Mouse (Mus musculus) thymus, adult 2 months (tissue): ENCODE data around the gene Bmi1. TPM values are rescaled to one million over a fixed set of nuclear protein-coding genes. Genes with fewer than 3 reads are reported as not detected.

Experiments
- DNase-seq: peaks from one replicate; pipeline ENCODE4 v3.0.0; 2021
- H3K27ac ChIP-seq: fragments of 200-500 bp; 2 replicates; pipeline ENCODE4 v1.5.1; 2012; ENCODE audit warnings: low read length, control low read depth; ENCODE audit not compliant: control insufficient read depth, insufficient read depth
- H3K27me3 ChIP-seq: fragments of 200-500 bp; 2 replicates; pipeline ENCODE4 v1.6.1; 2012; ENCODE audit warnings: mild to moderate bottlenecking, low read length, moderate library complexity, mixed read lengths; ENCODE audit not compliant: control insufficient read depth, insufficient read depth
- H3K36me3 ChIP-seq: fragments of 200-500 bp; 2 replicates; pipeline ENCODE4 v1.6.1; 2012; ENCODE audit warnings: mild to moderate bottlenecking, low read length, moderate library complexity; ENCODE audit not compliant: control insufficient read depth, insufficient read depth
- H3K4me1 ChIP-seq: fragments of 200-500 bp; replicated peaks from 2 replicates; pipeline ENCODE4 v1.6.1; 2012; ENCODE audit warnings: low read length; ENCODE audit not compliant: control insufficient read depth, insufficient read depth
- H3K4me3 ChIP-seq: fragments of 200-500 bp; 2 replicates; pipeline ENCODE4 v1.5.1; 2012; ENCODE audit warnings: mild to moderate bottlenecking, low read length, control low read depth, moderate library complexity; ENCODE audit not compliant: control insufficient read depth, insufficient read depth
- CTCF ChIP-seq: fragments of 200-500 bp; IDR thresholded peaks from 2 replicates; pipeline ENCODE4 v1.5.1; 2012; ENCODE audit warnings: mild to moderate bottlenecking, control low read depth, low read length, moderate library complexity, borderline replicate concordance; ENCODE audit not compliant: control insufficient read depth, poor library complexity, insufficient read depth; ENCODE audit errors: extremely low read depth
- POLR2A ChIP-seq: fragments of 200-500 bp; IDR thresholded peaks from 2 replicates; pipeline ENCODE4 v1.6.1; 2012; ENCODE audit warnings: mild to moderate bottlenecking, low read length, control low read depth, moderate library complexity; ENCODE audit not compliant: control insufficient read depth, poor library complexity, insufficient read depth; ENCODE audit errors: extremely low read depth
- WGBS: fragments of 180-500 bp; shearing (Covaris S2); methylation state at CpG from one replicate; pipeline ENCODE4 v1.1.7; 2018; 5-methylcytosine and 5-hydroxymethylcytosine counted together
- polyA plus RNA-seq: library from polyadenylated mRNA; depleted of rRNA; stranded (reverse); fragments of >200 nt; gene quantifications from 2 replicates; pipeline ENCODE4 v1.2.3, GENCODE M21; 2012

Gene Bmi1
- polyA plus RNA-seq, 1 experiment: 13.7 TPM

DNA sequence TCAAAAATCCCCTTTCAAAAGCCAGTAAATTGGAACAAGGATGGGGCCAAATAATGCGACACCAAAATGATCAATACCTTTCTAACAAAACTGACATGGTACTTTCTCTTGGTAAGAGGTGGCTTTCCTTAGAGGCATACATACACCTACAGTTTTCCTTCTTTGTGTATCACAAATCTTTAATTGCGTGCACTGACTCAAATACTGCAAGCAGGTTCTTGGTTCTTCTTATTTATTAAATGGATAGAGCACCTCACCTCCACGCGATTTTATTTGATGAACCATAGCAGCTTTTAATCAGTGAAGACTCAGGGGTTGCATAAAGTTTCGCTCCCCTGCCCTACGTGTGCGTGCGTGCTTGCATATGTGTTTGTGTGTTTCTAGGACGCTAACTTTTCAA, 13.9 kb downstream of the Bmi1 start:
- Histone ChIP-seq H3K27me3 (peaks cover 36% of the 10 kb centered on the region), H3K4me3 (no peak overlapping the region), H3K36me3 (no peaks in the 10 kb centered on the region), H3K27ac (no peak overlapping the region), H3K4me1 (peaks cover 25% of the 10 kb centered on the region)
- no peak for TF ChIP-seq CTCF
- no peak for DNase-seq
- WGBS: 8% methylated on average over 9 of the region's 9 CpGs

DNA sequence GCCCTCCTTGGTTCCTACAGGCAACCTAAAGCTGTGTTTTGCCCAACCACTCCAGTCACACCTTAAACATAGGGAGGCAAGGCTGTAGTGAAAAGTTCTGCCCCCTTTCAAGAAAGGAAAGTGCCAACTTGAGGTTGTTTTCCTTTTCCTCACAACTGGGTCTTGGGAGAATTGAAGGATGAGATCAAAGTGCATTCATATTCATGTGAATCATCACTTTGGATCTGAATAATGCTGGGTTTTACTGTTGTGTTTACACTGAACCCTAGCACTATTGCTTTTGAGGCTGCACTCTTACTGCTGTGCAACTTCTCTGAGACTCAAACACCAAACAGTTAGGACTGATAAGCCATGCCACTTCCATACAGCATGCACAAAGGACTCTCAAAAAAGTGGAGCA, 15.2 kb downstream of the Bmi1 start:
- peaks cover 25% of the 10 kb centered on the region for H3K4me1 ChIP-seq
- TF ChIP-seq POLR2A (no peak), CTCF (no peak)
- no peak overlapping the region for H3K4me3 ChIP-seq
- no peak for DNase-seq
- no peaks in the 10 kb centered on the region for H3K36me3 ChIP-seq
- H3K27me3 ChIP-seq: peaks cover 35% of the 10 kb centered on the region
- no peak overlapping the region for H3K27ac ChIP-seq

GRCm38 (mm10) chr2:18692548-18692947, 15.7 kb downstream of the Bmi1 start:
- no peak overlapping the region for H3K4me3 ChIP-seq
- H3K4me1 ChIP-seq: peaks cover 25% of the 10 kb centered on the region
- H3K27ac ChIP-seq: no peak overlapping the region
- H3K36me3 ChIP-seq: no peaks in the 10 kb centered on the region
- peaks cover 34% of the 10 kb centered on the region for H3K27me3 ChIP-seq
- no peak for DNase-seq
- WGBS: 3% methylated on average over 1 of the region's 1 CpGs
- TF ChIP-seq CTCF (no peak), POLR2A (no peak)

DNA sequence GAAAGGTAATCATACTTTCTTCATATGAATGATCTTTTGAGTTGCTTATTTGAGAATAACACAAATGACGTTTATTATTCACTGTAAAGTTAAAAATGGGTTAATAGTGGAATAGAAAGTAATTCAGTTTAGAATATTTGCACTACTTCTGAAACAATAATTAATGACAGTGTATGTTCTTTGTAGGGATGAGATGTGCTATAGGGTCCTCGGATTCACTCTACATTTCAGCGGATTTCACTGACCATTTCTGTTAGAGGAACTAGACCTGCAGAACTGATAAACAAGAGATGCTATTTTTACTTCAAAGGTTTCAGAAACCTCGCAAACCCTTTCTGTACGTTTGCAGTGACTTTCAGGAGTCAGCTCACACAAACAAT, 16.7 kb downstream of the Bmi1 start:
- Histone ChIP-seq H3K36me3 (no peaks in the 10 kb centered on the region), H3K4me1 (peaks cover 26% of the 10 kb centered on the region), H3K27me3 (peaks cover 36% of the 10 kb centered on the region), H3K4me3 (no peak overlapping the region), H3K27ac (no peak overlapping the region)
- under 1% methylated on average over 5 of the region's 5 CpGs for WGBS
- no peak for DNase-seq
- TF ChIP-seq CTCF (no peak), POLR2A (no peak)

GRCm38 (mm10) chr2:18693871-18694610, 17.2 kb downstream of the Bmi1 start, which contains the start of gene Spag6:
Gene Spag6, plus strand, starts transcription at chr2:18694032.
- WGBS: under 1% methylated on average over 61 of the region's 61 CpGs
- Histone ChIP-seq H3K4me1 (peaks cover 25% of the 10 kb centered on the region), H3K4me3 (peak within 1 kb of the TSS; percentile 64), H3K36me3 (no peaks in the 10 kb centered on the region), H3K27me3 (peaks cover 37% of the 10 kb centered on the region), H3K27ac (no peak within 1 kb of the TSS)
- DNase-seq: peak; percentile 48
- TF ChIP-seq POLR2A: no peak
- TF ChIP-seq CTCF: 0 out of 2 replicates have a peak, but pooled peaks have one; percentile 34

GRCm38 (mm10) chr2:18694611-18694950, 17.8 kb downstream of the Bmi1 start:
- DNase-seq: no peak
- H3K27ac ChIP-seq: no peak overlapping the region
- WGBS: under 1% methylated on average over 20 of the region's 20 CpGs
- no peak for TF ChIP-seq CTCF
- no peak for TF ChIP-seq POLR2A
- H3K27me3 ChIP-seq: peaks cover 37% of the 10 kb centered on the region
- H3K4me3 ChIP-seq: peak overlapping the region; percentile 64
- H3K36me3 ChIP-seq: no peaks in the 10 kb centered on the region
- H3K4me1 ChIP-seq: peaks cover 19% of the 10 kb centered on the region

DNA sequence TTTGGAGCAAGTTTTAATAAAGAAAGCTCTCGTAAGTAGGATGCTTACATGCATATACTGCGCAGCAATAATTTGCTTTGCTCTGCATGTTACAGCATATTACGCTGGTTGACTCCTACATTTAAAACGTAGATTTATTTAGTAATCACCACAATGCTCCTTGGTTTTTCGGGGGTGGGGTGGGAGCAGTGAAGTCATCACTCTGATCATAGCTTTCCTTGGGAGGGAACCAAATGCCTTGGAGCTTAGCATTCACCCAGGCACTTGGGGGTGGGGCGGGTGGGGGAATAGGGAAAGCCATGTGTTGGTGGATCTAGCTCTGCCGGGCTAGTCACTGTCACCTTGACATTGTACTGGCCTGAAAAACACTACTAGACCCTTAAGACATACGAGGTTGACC, 18.3 kb downstream of the Bmi1 start:
- peaks cover 32% of the 10 kb centered on the region for H3K27me3 ChIP-seq
- DNase-seq: no peak
- no peak overlapping the region for H3K4me3 ChIP-seq

More for the DNA sequence above, 18.3 kb downstream of the Bmi1 start:
- TF ChIP-seq POLR2A (no peak), CTCF (no peak)
- no peaks in the 10 kb centered on the region for H3K36me3 ChIP-seq
- no peak overlapping the region for H3K27ac ChIP-seq
- WGBS: 16% methylated on average over 8 of the region's 8 CpGs
- peaks cover 13% of the 10 kb centered on the region for H3K4me1 ChIP-seq
